Mouse (Mus musculus): Measurements from ENCODE around the gene Treml2. TPM values are rescaled to one million over a fixed set of nuclear protein-coding genes. Genes with fewer than 3 reads are reported as not detected.

Gene Treml2
- polyA plus RNA-seq, 1 experiment from 2014 or later: 0.54 TPM

DNA sequence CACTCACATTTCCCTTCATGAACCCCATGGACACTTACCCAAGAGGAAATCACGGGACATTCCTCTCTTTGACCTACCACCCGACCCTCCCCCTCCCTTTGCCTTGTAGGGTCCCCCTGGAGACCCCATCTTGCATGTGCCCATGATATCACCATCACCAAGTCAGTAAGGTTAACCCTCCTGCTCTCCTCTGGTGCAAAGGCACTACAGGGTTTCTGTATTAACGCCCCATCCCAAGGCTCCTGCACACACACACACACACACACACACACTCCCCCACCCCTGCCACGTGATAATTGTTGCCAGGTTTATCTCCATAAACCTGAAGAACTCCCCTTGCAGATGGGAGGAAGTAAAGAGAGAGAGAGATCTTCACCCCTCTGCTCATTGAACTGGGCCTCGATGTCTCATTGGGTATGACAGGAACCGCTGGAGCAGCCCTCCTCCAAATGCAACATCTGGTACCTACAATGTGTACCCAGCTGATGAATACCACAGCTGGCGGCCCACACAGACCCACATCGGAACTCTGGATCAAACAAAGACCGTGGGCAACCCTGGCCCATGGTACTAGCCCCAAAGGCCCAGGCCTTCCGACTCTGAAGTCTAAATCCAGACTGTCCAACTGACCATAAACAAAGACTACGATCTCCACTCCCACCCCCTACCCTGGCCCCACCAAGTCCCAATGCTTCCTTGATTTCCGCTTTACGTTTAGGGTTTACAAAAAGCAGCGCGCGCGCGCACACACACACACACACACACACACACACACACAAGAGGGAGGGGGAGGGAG, 18.2 kb upstream of the Treml2 start:
- Histone ChIP-seq H3K4me1 (ENCODE audit: insufficient read depth, low read depth, low read length) (no peaks in the 10 kb centered on the region; the same call in 1 of the 2 replicates), H3K27me3 (replicated peaks; ENCODE audit: insufficient read depth, low read length) (no peaks in the 10 kb centered on the region), H3K4me3 (ENCODE audit: low read depth, low read length) (peak overlapping the region; percentile 10; the same call in 1 of the 2 replicates), H3K36me3 (ENCODE audit: insufficient read depth, low read length) (no peaks in the 10 kb centered on the region), H3K9me3 (ENCODE audit: low read length) (no peaks in the 10 kb centered on the region), H3K27ac (ENCODE audit: low read length) (no peak overlapping the region), H3K9ac (replicated peaks; ENCODE audit: low read depth) (no peak overlapping the region), H3K4me2 (replicated peaks; ENCODE audit: low read depth, low read length) (peak overlapping the region; percentile 43)
- TF ChIP-seq CTCF (IDR thresholded peaks at IDR 0.05) (no peak), EP300 (IDR thresholded peaks at IDR 0.05) (no peak)
- WGBS: 23% methylated on average over 18 of the region's 18 CpGs
- DNase-seq (ENCODE audit: low spot score): no peak
- ATAC-seq: no peak

DNA sequence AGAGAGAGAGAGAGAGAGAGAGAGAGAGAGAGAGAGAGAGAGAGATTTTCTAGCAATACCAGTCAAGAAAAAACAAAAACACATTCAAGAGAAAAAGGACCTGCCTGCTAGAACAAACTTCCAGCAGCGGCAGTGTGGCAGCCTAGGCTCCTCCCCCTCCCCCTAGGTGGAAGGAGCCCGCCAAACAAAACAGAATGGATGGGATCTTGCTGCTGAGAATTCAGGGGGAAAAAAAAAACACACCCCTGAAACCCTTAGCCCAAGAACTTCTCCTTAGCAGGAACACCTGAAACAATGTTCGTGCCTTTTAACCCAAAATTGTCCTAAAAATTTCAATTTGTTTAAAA, 17.6 kb upstream of the Treml2 start:
- 5% methylated on average over 3 of the region's 3 CpGs for WGBS
- ATAC-seq: no peak
- Histone ChIP-seq H3K27ac (ENCODE audit: low read length) (no peak overlapping the region), H3K27me3 (replicated peaks; ENCODE audit: insufficient read depth, low read length) (no peaks in the 10 kb centered on the region), H3K9ac (replicated peaks; ENCODE audit: low read depth) (no peak overlapping the region), H3K4me2 (replicated peaks; ENCODE audit: low read depth, low read length) (peak overlapping the region; percentile 43), H3K36me3 (ENCODE audit: insufficient read depth, low read length) (no peaks in the 10 kb centered on the region), H3K4me3 (ENCODE audit: low read depth, low read length) (peak overlapping the region; percentile 10; the same call in 1 of the 2 replicates), H3K4me1 (ENCODE audit: insufficient read depth, low read depth, low read length) (no peaks in the 10 kb centered on the region; the same call in 1 of the 2 replicates), H3K9me3 (ENCODE audit: low read length) (no peaks in the 10 kb centered on the region)
- DNase-seq (ENCODE audit: low spot score): peak; percentile 42
- TF ChIP-seq EP300 (IDR thresholded peaks at IDR 0.05) (no peak), CTCF (IDR thresholded peaks at IDR 0.05) (no peak)

DNA sequence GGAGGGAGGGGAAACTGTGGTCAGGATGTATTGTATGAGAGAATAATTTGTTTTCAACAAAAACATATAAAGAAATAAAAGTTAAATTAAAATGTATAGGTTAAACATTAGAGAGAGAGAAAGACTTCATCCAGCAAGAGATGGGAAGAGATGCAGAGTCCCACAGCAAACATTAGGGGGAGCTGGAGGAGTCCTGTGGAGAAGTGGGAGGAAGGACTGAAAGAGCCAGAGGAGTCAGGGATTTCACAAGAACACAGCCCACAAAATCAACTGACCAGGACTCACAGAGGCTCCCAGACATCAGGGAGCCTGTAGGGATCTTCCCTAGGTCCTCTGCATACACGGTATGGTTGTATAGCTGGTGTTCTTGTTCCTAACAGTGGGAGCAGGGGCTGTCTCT, 12.5 kb upstream of the Treml2 start:
- WGBS: 48% methylated on average over 1 of the region's 1 CpGs

DNA sequence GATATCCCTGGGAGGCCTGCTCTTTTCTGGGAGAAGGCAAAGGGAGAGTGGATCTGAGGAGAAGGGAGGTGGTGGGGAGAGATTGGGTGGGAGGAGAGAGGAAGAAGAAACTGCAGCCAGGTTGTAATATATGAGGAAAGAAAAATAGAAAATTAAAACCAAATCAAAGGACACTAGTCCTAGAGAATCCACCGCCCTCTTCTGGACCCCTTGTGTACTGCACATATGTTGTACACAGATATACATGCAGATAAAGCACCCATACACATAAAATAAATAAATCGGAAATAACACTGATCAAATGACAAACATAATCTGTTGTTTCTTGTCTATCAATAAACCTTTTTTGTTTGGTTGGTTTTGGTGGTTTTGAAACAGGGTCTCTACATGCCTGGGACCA, 12.0 kb upstream of the Treml2 start:
- H3K27me3 ChIP-seq (replicated peaks; ENCODE audit: insufficient read depth, low read length): no peaks in the 10 kb centered on the region
- ATAC-seq: no peak
- WGBS: 53% methylated on average over 2 of the region's 2 CpGs

More for the DNA sequence above, 12.5 kb upstream of the Treml2 start:
- Histone ChIP-seq H3K27ac (ENCODE audit: low read length) (no peak overlapping the region), H3K36me3 (ENCODE audit: insufficient read depth, low read length) (no peaks in the 10 kb centered on the region), H3K9ac (replicated peaks; ENCODE audit: low read depth) (no peak overlapping the region), H3K4me2 (replicated peaks; ENCODE audit: low read depth, low read length) (no peak overlapping the region), H3K27me3 (replicated peaks; ENCODE audit: insufficient read depth, low read length) (no peaks in the 10 kb centered on the region), H3K4me1 (ENCODE audit: insufficient read depth, low read depth, low read length) (no peaks in the 10 kb centered on the region), H3K9me3 (ENCODE audit: low read length) (no peaks in the 10 kb centered on the region), H3K4me3 (ENCODE audit: low read depth, low read length) (no peak overlapping the region)
- peak; percentile 25 for DNase-seq (ENCODE audit: low spot score)
- no peak for TF ChIP-seq EP300 (IDR thresholded peaks at IDR 0.05)
- TF ChIP-seq CTCF (IDR thresholded peaks at IDR 0.05): peak; percentile 33; the same call in 1 of the 2 replicates
- ATAC-seq: no peak

DNA sequence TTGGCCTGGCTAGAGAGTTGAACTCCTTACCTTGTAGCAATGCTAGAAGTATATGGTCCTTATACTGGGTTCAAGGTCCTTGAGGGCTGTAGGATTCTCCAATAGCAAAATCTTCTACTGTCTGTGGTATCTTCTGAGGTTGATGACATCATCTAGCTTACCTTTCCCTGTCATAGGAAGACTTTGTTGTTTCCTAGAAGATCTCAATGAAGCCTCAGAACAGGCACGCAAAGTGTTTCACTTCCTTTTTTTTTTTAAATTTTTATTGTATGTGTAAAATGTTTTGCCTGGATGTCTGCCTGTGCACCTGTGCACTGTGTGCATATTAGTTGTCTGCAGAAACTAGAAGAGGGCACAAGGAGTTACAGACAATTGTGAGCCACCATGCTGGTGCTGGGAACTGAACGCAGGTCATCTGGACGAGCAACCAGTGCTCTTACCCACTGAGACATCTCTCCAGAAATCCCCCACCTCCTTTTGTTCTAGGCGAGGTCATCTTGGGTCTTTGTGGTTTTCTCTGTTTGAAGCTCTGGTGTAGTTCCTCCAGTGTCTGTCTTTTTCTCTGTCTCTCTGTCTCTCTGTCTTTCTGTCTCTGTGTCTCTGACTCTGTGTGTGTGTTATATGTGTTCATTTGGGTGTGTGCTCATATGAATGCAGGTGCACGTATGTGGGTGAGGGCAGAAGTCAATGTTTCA, 5.7 kb upstream of the Treml2 start:
- H3K36me3 ChIP-seq (ENCODE audit: insufficient read depth, low read length): no peaks in the 10 kb centered on the region
- WGBS: 71% methylated on average over 5 of the region's 5 CpGs
- H3K4me2 ChIP-seq (replicated peaks; ENCODE audit: low read depth, low read length): no peak overlapping the region
- TF ChIP-seq EP300 (IDR thresholded peaks at IDR 0.05) (no peak), CTCF (IDR thresholded peaks at IDR 0.05) (no peak)
- H3K4me1 ChIP-seq (ENCODE audit: insufficient read depth, low read depth, low read length): no peaks in the 10 kb centered on the region
- DNase-seq (ENCODE audit: low spot score) (no peak), ATAC-seq (no peak)
- H3K9ac ChIP-seq (replicated peaks; ENCODE audit: low read depth): no peak overlapping the region
- no peaks in the 10 kb centered on the region for H3K27me3 ChIP-seq (replicated peaks; ENCODE audit: insufficient read depth, low read length)
- H3K4me3 ChIP-seq (ENCODE audit: low read depth, low read length): no peak overlapping the region
- no peak overlapping the region for H3K27ac ChIP-seq (ENCODE audit: low read length)
- H3K9me3 ChIP-seq (ENCODE audit: low read length): no peaks in the 10 kb centered on the region

More for the DNA sequence above, 12.0 kb upstream of the Treml2 start:
- H3K9ac ChIP-seq (replicated peaks; ENCODE audit: low read depth): no peak overlapping the region
- H3K9me3 ChIP-seq (ENCODE audit: low read length): no peaks in the 10 kb centered on the region
- no peak for DNase-seq (ENCODE audit: low spot score)
- H3K36me3 ChIP-seq (ENCODE audit: insufficient read depth, low read length): no peaks in the 10 kb centered on the region
- no peak overlapping the region for H3K4me2 ChIP-seq (replicated peaks; ENCODE audit: low read depth, low read length)
- no peak overlapping the region for H3K27ac ChIP-seq (ENCODE audit: low read length)
- no peaks in the 10 kb centered on the region for H3K4me1 ChIP-seq (ENCODE audit: insufficient read depth, low read depth, low read length)
- no peak overlapping the region for H3K4me3 ChIP-seq (ENCODE audit: low read depth, low read length)
- TF ChIP-seq CTCF (IDR thresholded peaks at IDR 0.05) (0 out of 2 replicates have a peak, but pooled peaks have one; percentile 31), EP300 (IDR thresholded peaks at IDR 0.05) (no peak)

DNA sequence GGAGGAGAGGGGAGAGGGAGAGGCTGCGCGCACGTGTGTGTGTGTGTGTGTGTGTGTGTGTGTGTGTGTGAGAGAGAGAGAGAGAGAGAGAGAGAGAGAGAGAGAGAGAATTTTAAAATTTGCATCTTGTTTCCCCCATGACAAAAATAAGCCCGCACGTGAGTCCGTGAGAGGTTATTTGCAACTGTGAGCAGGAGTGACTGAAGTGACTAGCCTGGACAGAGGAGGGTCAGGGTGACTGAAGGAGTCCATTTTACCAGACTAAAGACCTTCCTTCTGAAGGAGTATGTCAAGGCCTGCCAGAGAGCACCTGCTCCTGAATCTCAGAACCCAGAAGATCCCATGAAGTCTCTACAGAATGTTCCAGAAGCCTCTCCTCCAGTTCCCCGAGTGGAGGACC, 458 bp downstream of the Treml2 start:
- no peak overlapping the region for H3K4me3 ChIP-seq (ENCODE audit: low read depth, low read length)

More for the DNA sequence above, 458 bp downstream of the Treml2 start:
- no peak for ATAC-seq
- H3K4me1 ChIP-seq (ENCODE audit: insufficient read depth, low read depth, low read length): no peaks in the 10 kb centered on the region
- 49% methylated on average over 4 of the region's 7 CpGs for WGBS
- H3K36me3 ChIP-seq (ENCODE audit: insufficient read depth, low read length): no peaks in the 10 kb centered on the region
- no peaks in the 10 kb centered on the region for H3K27me3 ChIP-seq (replicated peaks; ENCODE audit: insufficient read depth, low read length)
- TF ChIP-seq CTCF (IDR thresholded peaks at IDR 0.05) (no peak), EP300 (IDR thresholded peaks at IDR 0.05) (no peak)
- no peak overlapping the region for H3K27ac ChIP-seq (ENCODE audit: low read length)
- no peaks in the 10 kb centered on the region for H3K9me3 ChIP-seq (ENCODE audit: low read length)
- H3K4me2 ChIP-seq (replicated peaks; ENCODE audit: low read depth, low read length): no peak overlapping the region
- H3K9ac ChIP-seq (replicated peaks; ENCODE audit: low read depth): no peak overlapping the region
- DNase-seq (ENCODE audit: low spot score): no peak

All from lung, postnatal 0 days (tissue).